Mouse (Mus musculus) erythroblast, embryonic 14.5 days (primary cell): ENCODE data around the gene Phc1.

Experiments
- GATA1 ChIP-seq: IDR thresholded peaks from 2 replicates; pipeline ENCODE4 v1.6.1; 2012; ENCODE audit warnings: low read length, inconsistent platforms, mixed read lengths
- TAL1 ChIP-seq: IDR thresholded peaks from 3 replicates; pipeline ENCODE4 v1.6.1; 2012; ENCODE audit warnings: low read length, inconsistent platforms, mixed read lengths

GRCm38 (mm10) chr6:122382046-122382445 is 41.7 kb upstream of the Phc1 start:
- TF ChIP-seq GATA1 = no peak
- no peak for TF ChIP-seq TAL1
